Mouse (Mus musculus): ENCODE results near the gene Isoc2a. TPM values are rescaled to one million over a fixed set of nuclear protein-coding genes. Genes with fewer than 3 reads are reported as not detected.

Gene Isoc2a
- polyA plus RNA-seq, 1 experiment = 14.5 TPM

- H3K27ac ChIP-seq (ENCODE audit: insufficient read depth, low read length) = no peak overlapping the region
- H3K4me1 ChIP-seq (ENCODE audit: control insufficient read depth, insufficient read depth, insufficient read length) = no peaks in the 10 kb centered on the region
- WGBS = 79% methylated on average over 4 of the region's 4 CpGs
- TF ChIP-seq CTCF (IDR thresholded peaks at IDR 0.05; ENCODE audit: extremely low read depth, insufficient read depth, insufficient read length, insufficient replicate concordance) (no peak), POLR2A (IDR thresholded peaks at IDR 0.05; ENCODE audit: low read depth, low read length) (no peak)
- H3K4me3 ChIP-seq (ENCODE audit: extremely low read depth, insufficient read depth, insufficient read length) = no peak overlapping the region
- no peaks in the 10 kb centered on the region for H3K36me3 ChIP-seq (ENCODE audit: control insufficient read depth, insufficient read depth, low read length)
- H3K27me3 ChIP-seq (ENCODE audit: control insufficient read depth, insufficient read depth, low read length) = no peaks in the 10 kb centered on the region
- no peak for DNase-seq (ENCODE audit: low read depth in 1 of 2, low spot score in 2 of 2)
Observed at GRCm38 (mm10) chr7:4934160-4934914, 57.4 kb downstream of the Isoc2a start.

- no peaks in the 10 kb centered on the region for H3K4me1 ChIP-seq (ENCODE audit: control insufficient read depth, insufficient read depth, insufficient read length)
- no peak overlapping the region for H3K27ac ChIP-seq (ENCODE audit: insufficient read depth, low read length)
- H3K27me3 ChIP-seq (ENCODE audit: control insufficient read depth, insufficient read depth, low read length) = no peaks in the 10 kb centered on the region
- 51% methylated on average over 10 of the region's 10 CpGs for WGBS
- TF ChIP-seq CTCF (IDR thresholded peaks at IDR 0.05; ENCODE audit: extremely low read depth, insufficient read depth, insufficient read length, insufficient replicate concordance) (no peak), POLR2A (IDR thresholded peaks at IDR 0.05; ENCODE audit: low read depth, low read length) (no peak)
- no peaks in the 10 kb centered on the region for H3K36me3 ChIP-seq (ENCODE audit: control insufficient read depth, insufficient read depth, low read length)
- DNase-seq (ENCODE audit: low read depth in 1 of 2, low spot score in 2 of 2) = no peak
- no peak overlapping the region for H3K4me3 ChIP-seq (ENCODE audit: extremely low read depth, insufficient read depth, insufficient read length)
Observed at GRCm38 (mm10) chr7:4936832-4937231, 59.9 kb downstream of the Isoc2a start.

GRCm38 (mm10) chr7:4937392-4937791 lies 60.4 kb downstream of the Isoc2a start:
- 65% methylated on average over 11 of the region's 11 CpGs for WGBS
- TF ChIP-seq CTCF (IDR thresholded peaks at IDR 0.05; ENCODE audit: extremely low read depth, insufficient read depth, insufficient read length, insufficient replicate concordance) = no peak
- no peak for TF ChIP-seq POLR2A (IDR thresholded peaks at IDR 0.05; ENCODE audit: low read depth, low read length)
- Histone ChIP-seq H3K27ac (ENCODE audit: insufficient read depth, low read length) (no peak overlapping the region), H3K4me1 (ENCODE audit: control insufficient read depth, insufficient read depth, insufficient read length) (no peaks in the 10 kb centered on the region), H3K4me3 (ENCODE audit: extremely low read depth, insufficient read depth, insufficient read length) (no peak overlapping the region), H3K27me3 (ENCODE audit: control insufficient read depth, insufficient read depth, low read length) (no peaks in the 10 kb centered on the region), H3K36me3 (ENCODE audit: control insufficient read depth, insufficient read depth, low read length) (no peaks in the 10 kb centered on the region)
- DNase-seq (ENCODE audit: low read depth in 1 of 2, low spot score in 2 of 2) = no peak

- TF ChIP-seq POLR2A (IDR thresholded peaks at IDR 0.05; ENCODE audit: low read depth, low read length) (no peak), CTCF (IDR thresholded peaks at IDR 0.05; ENCODE audit: extremely low read depth, insufficient read depth, insufficient read length, insufficient replicate concordance) (peak; percentile 74; the same call in 1 of the 2 replicates)
- Histone ChIP-seq H3K4me1 (ENCODE audit: control insufficient read depth, insufficient read depth, insufficient read length) (peaks cover 1% of the 10 kb centered on the region; the same call in 1 of the 2 replicates), H3K27me3 (ENCODE audit: control insufficient read depth, insufficient read depth, low read length) (no peaks in the 10 kb centered on the region), H3K36me3 (ENCODE audit: control insufficient read depth, insufficient read depth, low read length) (no peaks in the 10 kb centered on the region), H3K4me3 (ENCODE audit: extremely low read depth, insufficient read depth, insufficient read length) (no peak overlapping the region), H3K27ac (ENCODE audit: insufficient read depth, low read length) (no peak overlapping the region)
- WGBS = 32% methylated on average over 2 of the region's 2 CpGs
- DNase-seq (ENCODE audit: low read depth in 1 of 2, low spot score in 2 of 2) = peak in 1 of 2 experiments; percentile 77
Observed at GRCm38 (mm10) chr7:4938456-4938855, 61.5 kb downstream of the Isoc2a start.

GRCm38 (mm10) chr7:4940068-4940479 lies 63.1 kb downstream of the Isoc2a start:
- H3K4me1 ChIP-seq (ENCODE audit: control insufficient read depth, insufficient read depth, insufficient read length) = peaks cover 5% of the 10 kb centered on the region; the same call in 1 of the 2 replicates
- DNase-seq (ENCODE audit: low read depth in 1 of 2, low spot score in 2 of 2) = peak; percentile 67 to 81
- H3K4me3 ChIP-seq (ENCODE audit: extremely low read depth, insufficient read depth, insufficient read length) = no peak overlapping the region
- H3K27me3 ChIP-seq (ENCODE audit: control insufficient read depth, insufficient read depth, low read length) = no peaks in the 10 kb centered on the region
- WGBS = 17% methylated on average over 9 of the region's 9 CpGs
- no peak overlapping the region for H3K27ac ChIP-seq (ENCODE audit: insufficient read depth, low read length)
- peak; percentile 83; the same call in 1 of the 2 replicates for TF ChIP-seq CTCF (IDR thresholded peaks at IDR 0.05; ENCODE audit: extremely low read depth, insufficient read depth, insufficient read length, insufficient replicate concordance)
- TF ChIP-seq POLR2A (IDR thresholded peaks at IDR 0.05; ENCODE audit: low read depth, low read length) = no peak
- H3K36me3 ChIP-seq (ENCODE audit: control insufficient read depth, insufficient read depth, low read length) = no peaks in the 10 kb centered on the region

GRCm38 (mm10) chr7:4942673-4943072 lies 65.7 kb downstream of the Isoc2a start:
- H3K4me3 ChIP-seq (ENCODE audit: extremely low read depth, insufficient read depth, insufficient read length) = no peak overlapping the region
- 48% methylated on average over 5 of the region's 5 CpGs for WGBS
- TF ChIP-seq POLR2A (IDR thresholded peaks at IDR 0.05; ENCODE audit: low read depth, low read length) = no peak
- TF ChIP-seq CTCF (IDR thresholded peaks at IDR 0.05; ENCODE audit: extremely low read depth, insufficient read depth, insufficient read length, insufficient replicate concordance) = no peak
- peaks cover 5% of the 10 kb centered on the region; the same call in 1 of the 2 replicates for H3K4me1 ChIP-seq (ENCODE audit: control insufficient read depth, insufficient read depth, insufficient read length)
- no peak overlapping the region for H3K27ac ChIP-seq (ENCODE audit: insufficient read depth, low read length)
- H3K36me3 ChIP-seq (ENCODE audit: control insufficient read depth, insufficient read depth, low read length) = no peaks in the 10 kb centered on the region
- no peak for DNase-seq (ENCODE audit: low read depth in 1 of 2, low spot score in 2 of 2)
- H3K27me3 ChIP-seq (ENCODE audit: control insufficient read depth, insufficient read depth, low read length) = no peaks in the 10 kb centered on the region

Measured in spleen, adult 2 months (tissue).